Mouse (Mus musculus): ENCODE results near the gene Stx1b.

Gene Stx1b

GRCm38 (mm10) chr7:127817053-127817452 is 7.3 kb downstream of the Stx1b start:
- no peak for DNase-seq (ENCODE audit: low spot score)

GRCm38 (mm10) chr7:127815954-127816821 is 8.2 kb downstream of the Stx1b start:
- peak; percentile 70 for DNase-seq (ENCODE audit: low spot score)

GRCm38 (mm10) chr7:127815116-127815665 is 9.2 kb downstream of the Stx1b start:
- DNase-seq (ENCODE audit: low spot score), result no peak

GRCm38 (mm10) chr7:127814241-127814921 is 10.0 kb downstream of the Stx1b start:
- peak; percentile 81 for DNase-seq (ENCODE audit: low spot score)

- no peak for DNase-seq (ENCODE audit: low spot score)
These were observed 10.5 kb downstream of the Stx1b start for GRCm38 (mm10) chr7:127813821-127814220.

GRCm38 (mm10) chr7:127812292-127812691 is 12.1 kb downstream of the Stx1b start:
- DNase-seq (ENCODE audit: low spot score), result no peak

GRCm38 (mm10) chr7:127811240-127811639 is 13.1 kb downstream of the Stx1b start:
- DNase-seq (ENCODE audit: low spot score), result no peak

- no peak for DNase-seq (ENCODE audit: low spot score)
These were observed 13.7 kb downstream of the Stx1b start for GRCm38 (mm10) chr7:127810650-127811049.

- no peak for DNase-seq (ENCODE audit: low spot score)
These were observed 14.5 kb downstream of the Stx1b start for GRCm38 (mm10) chr7:127809846-127810245.

- DNase-seq (ENCODE audit: low spot score), result no peak
These were observed 15.5 kb downstream of the Stx1b start for GRCm38 (mm10) chr7:127808821-127809220.

- no peak for DNase-seq (ENCODE audit: low spot score)
These were observed 22.0 kb downstream of the Stx1b start for GRCm38 (mm10) chr7:127802313-127802712.

GRCm38 (mm10) chr7:127801010-127801621 is 23.2 kb downstream of the Stx1b start:
- DNase-seq (ENCODE audit: low spot score), result peak; percentile 52

GRCm38 (mm10) chr7:127800435-127801009 is 23.8 kb downstream of the Stx1b start, which contains the start of gene Hsd3b7:
TSS of gene Hsd3b7 (plus strand) at chr7:127800604.
- DNase-seq (ENCODE audit: low spot score), result peak; percentile 90

- DNase-seq (ENCODE audit: low spot score), result no peak
These were observed 24.6 kb downstream of the Stx1b start for GRCm38 (mm10) chr7:127799738-127800137.

- DNase-seq (ENCODE audit: low spot score), result no peak
These were observed 25.1 kb downstream of the Stx1b start for GRCm38 (mm10) chr7:127799211-127799610.

- DNase-seq (ENCODE audit: low spot score), result no peak
These were observed 25.8 kb downstream of the Stx1b start for GRCm38 (mm10) chr7:127798591-127798990.

- no peak for DNase-seq (ENCODE audit: low spot score)
These were observed 27.1 kb downstream of the Stx1b start for GRCm38 (mm10) chr7:127797076-127797845.

GRCm38 (mm10) chr7:127785308-127785707 is 39.0 kb downstream of the Stx1b start, which contains the start of gene Gm49388:
TSS of gene Gm49388 (plus strand) at chr7:127785608.
- DNase-seq (ENCODE audit: low spot score), result no peak

GRCm38 (mm10) chr7:127778350-127778749 is 46.0 kb downstream of the Stx1b start:
- DNase-seq (ENCODE audit: low spot score), result no peak

- DNase-seq (ENCODE audit: low spot score), result peak; percentile 54
These were observed 46.7 kb downstream of the Stx1b start for GRCm38 (mm10) chr7:127777474-127778266.
